Mouse (Mus musculus): ENCODE measurements at regions not wholly inside any gene's neighbourhood (a gene's known extent, or its start where the extent isn't known, plus 50 kb on each side); places are given as distances from the start of the nearest gene placed in this dataset.
"Not testable (repeated sequence)": the region's sequence is repeated elsewhere in the genome, so short reads cannot be mapped to it uniquely, and the experiment has no call there.

- no peak for DNase-seq (ENCODE audit: low spot score in 2 of 2)
Measured at GRCm38 (mm10) chrX:70871209-70871608, 178.8 kb upstream of the Mamld1 start.

GRCm38 (mm10) chrX:70881326-70881725 lies 168.7 kb upstream of the Mamld1 start:
- no peak for DNase-seq (ENCODE audit: low spot score in 2 of 2)

GRCm38 (mm10) chrX:70883461-70883860 lies 166.6 kb upstream of the Mamld1 start:
- no peak for DNase-seq (ENCODE audit: low spot score in 2 of 2)

- DNase-seq (ENCODE audit: low spot score in 2 of 2), result no peak
Measured at GRCm38 (mm10) chrX:70894517-70894916, 155.5 kb upstream of the Mamld1 start.

- DNase-seq (ENCODE audit: low spot score in 2 of 2), result no peak
Measured at GRCm38 (mm10) chrX:70895554-70895953, 154.5 kb upstream of the Mamld1 start.

GRCm38 (mm10) chrX:70897110-70897721 lies 152.8 kb upstream of the Mamld1 start:
- peak in 1 of 2 experiments; percentile 0 for DNase-seq (ENCODE audit: low spot score in 2 of 2)

GRCm38 (mm10) chrX:70898836-70899235 lies 151.2 kb upstream of the Mamld1 start:
- DNase-seq (ENCODE audit: low spot score in 2 of 2), result not testable (repeated sequence)

- DNase-seq (ENCODE audit: low spot score in 2 of 2), result no peak
Measured at GRCm38 (mm10) chrX:70899720-70900479, 150.2 kb upstream of the Mamld1 start.

- DNase-seq (ENCODE audit: low spot score in 2 of 2), result no peak
Measured at GRCm38 (mm10) chrX:70925646-70926045, 124.4 kb upstream of the Mamld1 start.

- DNase-seq (ENCODE audit: low spot score in 2 of 2), result no peak
Measured at GRCm38 (mm10) chrX:70931944-70932343, 118.1 kb upstream of the Mamld1 start.

- DNase-seq (ENCODE audit: low spot score in 2 of 2), result no peak
Measured at GRCm38 (mm10) chrX:70945382-70945781, 104.7 kb upstream of the Mamld1 start.

- DNase-seq (ENCODE audit: low spot score in 2 of 2), result no peak
Measured at GRCm38 (mm10) chrX:70946052-70946451, 104.0 kb upstream of the Mamld1 start.

GRCm38 (mm10) chrX:70949232-70949631 lies 100.8 kb upstream of the Mamld1 start:
- DNase-seq (ENCODE audit: low spot score in 2 of 2), result no peak

- no peak for DNase-seq (ENCODE audit: low spot score in 2 of 2)
Measured at GRCm38 (mm10) chrX:70953022-70953421, 97.0 kb upstream of the Mamld1 start.
